Mouse (Mus musculus) embryonic facial prominence, embryonic 15.5 days (tissue): ENCODE measurements around the gene Anapc15. TPM values are rescaled to one million over a fixed set of nuclear protein-coding genes. Genes with fewer than 3 reads are reported as not detected.

Source experiments
- ATAC-seq: fragments of 200-750 bp; cut with Nextera tagmentation; 2 replicates; pipeline ENCODE4 v1.8.0; 2017; ENCODE audit warnings: low read depth, moderate TSS enrichment; ENCODE audit not compliant: insufficient number of reproducible peaks, low FRiP score, low TSS enrichment
- H3K27ac ChIP-seq: fragments of 300-500 bp; sonication (generic); replicated peaks from 2 replicates; pipeline ENCODE4 v1.5.1; 2015; ENCODE audit warnings: mild to moderate bottlenecking, inconsistent platforms
- H3K27me3 ChIP-seq: fragments of 300-500 bp; sonication (generic); 2 replicates; pipeline ENCODE4 v1.6.1; 2015; ENCODE audit warnings: inconsistent platforms
- H3K36me3 ChIP-seq: fragments of 300-500 bp; sonication (generic); 2 replicates; pipeline ENCODE4 v1.6.1; 2015; ENCODE audit warnings: mild to moderate bottlenecking, inconsistent platforms
- H3K4me1 ChIP-seq: fragments of 300-500 bp; sonication (generic); 2 replicates; pipeline ENCODE4 v1.6.1; 2015; ENCODE audit warnings: inconsistent platforms
- H3K4me2 ChIP-seq: fragments of 300-500 bp; sonication (generic); replicated peaks from 2 replicates; pipeline ENCODE4 v1.6.1; 2015; ENCODE audit warnings: mild to moderate bottlenecking, inconsistent platforms
- H3K4me3 ChIP-seq: fragments of 300-500 bp; sonication (generic); replicated peaks from 2 replicates; pipeline ENCODE4 v1.5.1; 2015; ENCODE audit warnings: mild to moderate bottlenecking, inconsistent platforms
- H3K9ac ChIP-seq: fragments of 300-500 bp; sonication (generic); 2 replicates; pipeline ENCODE4 v1.6.1; 2015; ENCODE audit warnings: inconsistent platforms
- H3K9me3 ChIP-seq: fragments of 300-500 bp; sonication (generic); replicated peaks from 2 replicates; pipeline ENCODE4 v1.6.1; 2016; ENCODE audit warnings: inconsistent platforms
- WGBS: fragments of 180-500 bp; shearing (Covaris S2); methylation state at CpG from one replicate; pipeline ENCODE4 v1.1.7; 2015; 5-methylcytosine and 5-hydroxymethylcytosine counted together
- polyA plus RNA-seq: library from polyadenylated mRNA; unstranded; fragments of >200 nt; fragmentation: Nextera tagmentation; extraction: Ambion mirVana; gene quantifications from 2 replicates; pipeline ENCODE4 v1.2.1, GENCODE M21; 2015

The Anapc15 gene
- polyA plus RNA-seq, 1 experiment from 2014 or later, result 56.6 TPM

DNA sequence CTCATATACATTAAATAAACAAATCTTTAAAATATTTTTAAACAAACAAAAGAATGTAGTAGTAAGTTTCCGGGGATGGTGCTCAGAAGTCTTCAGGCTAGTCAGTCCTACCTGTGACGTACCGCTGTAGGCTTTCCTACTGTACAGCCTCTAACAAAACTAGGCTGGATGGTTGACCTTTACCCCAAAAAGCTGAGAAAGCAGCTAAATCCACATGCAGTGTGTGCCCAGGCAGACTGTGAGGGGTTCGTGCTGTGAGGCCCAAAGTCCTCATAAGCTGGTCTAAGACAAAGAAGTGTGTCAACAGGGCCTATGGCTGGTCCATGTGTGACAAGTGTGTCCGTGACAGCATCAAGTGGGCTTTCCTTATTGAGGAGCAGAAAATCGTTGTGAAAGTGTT lies 10.7 kb upstream of the Anapc15 start:
- Histone ChIP-seq H3K9me3 (no peaks in the 10 kb centered on the region), H3K4me1 (no peaks in the 10 kb centered on the region), H3K27ac (no peak overlapping the region), H3K27me3 (no peaks in the 10 kb centered on the region), H3K36me3 (no peaks in the 10 kb centered on the region), H3K4me2 (no peak overlapping the region), H3K9ac (no peak overlapping the region), H3K4me3 (no peak overlapping the region)
- 88% methylated on average over 6 of the region's 6 CpGs for WGBS
- no peak for ATAC-seq

DNA sequence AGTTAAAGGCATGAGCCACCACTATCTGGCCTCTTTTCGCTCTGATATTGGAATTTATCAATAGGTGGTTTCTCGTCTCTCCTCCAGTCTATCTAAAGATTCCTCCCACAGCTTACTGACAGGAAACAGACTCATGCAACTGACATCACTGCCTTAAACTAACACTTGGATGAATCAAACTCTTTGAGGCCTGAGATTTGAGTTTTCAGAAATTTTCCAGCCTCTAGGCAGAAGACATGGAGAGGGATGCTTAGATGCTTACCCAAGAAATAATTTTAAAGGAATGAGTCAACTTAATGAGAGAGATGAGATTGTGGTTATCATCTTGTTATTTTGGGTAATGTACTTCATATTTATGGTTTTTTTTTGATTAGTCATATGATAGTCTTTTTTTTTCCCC lies 9.7 kb upstream of the Anapc15 start:
- no peak overlapping the region for H3K4me2 ChIP-seq
- H3K9ac ChIP-seq, result no peak overlapping the region
- no peaks in the 10 kb centered on the region for H3K9me3 ChIP-seq
- ATAC-seq, result no peak
- H3K27me3 ChIP-seq, result no peaks in the 10 kb centered on the region
- no peaks in the 10 kb centered on the region for H3K36me3 ChIP-seq
- H3K4me1 ChIP-seq, result no peaks in the 10 kb centered on the region
- WGBS, result 76% methylated on average over 2 of the region's 2 CpGs
- H3K4me3 ChIP-seq, result no peak overlapping the region
- H3K27ac ChIP-seq, result no peak overlapping the region

DNA sequence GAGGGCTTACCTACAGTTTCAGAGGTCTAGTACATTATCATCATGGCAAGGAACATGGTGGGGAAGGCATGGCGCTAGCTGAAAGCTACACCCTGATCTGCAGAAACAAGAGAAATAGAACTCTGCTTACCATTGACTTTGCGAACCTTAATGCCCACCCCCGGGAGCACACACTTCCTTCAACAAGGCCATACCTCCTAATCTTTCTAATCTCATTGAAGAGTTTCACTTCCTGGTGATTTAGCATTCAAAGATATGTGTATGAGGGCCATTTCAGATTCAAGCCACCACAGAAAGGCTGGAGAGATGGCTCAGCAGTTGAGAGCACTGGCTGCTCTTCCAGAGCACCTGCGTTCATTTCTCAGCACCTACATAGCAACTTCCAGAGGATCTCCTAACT lies 6.4 kb upstream of the Anapc15 start, which contains the start of gene Folr2:
TSS of gene Folr2 (minus strand) at position 101 of the 400 bp plus-strand sequence.
- 87% methylated on average over 4 of the region's 4 CpGs for WGBS
- no peak within 1 kb of the TSS for H3K4me3 ChIP-seq
- H3K4me2 ChIP-seq, result no peak within 1 kb of the TSS
- no peaks in the 10 kb centered on the region for H3K27me3 ChIP-seq
- H3K9me3 ChIP-seq, result no peaks in the 10 kb centered on the region
- no peak for ATAC-seq
- no peak within 1 kb of the TSS for H3K27ac ChIP-seq
- no peaks in the 10 kb centered on the region for H3K36me3 ChIP-seq
- H3K4me1 ChIP-seq, result no peaks in the 10 kb centered on the region
- no peak within 1 kb of the TSS for H3K9ac ChIP-seq

DNA sequence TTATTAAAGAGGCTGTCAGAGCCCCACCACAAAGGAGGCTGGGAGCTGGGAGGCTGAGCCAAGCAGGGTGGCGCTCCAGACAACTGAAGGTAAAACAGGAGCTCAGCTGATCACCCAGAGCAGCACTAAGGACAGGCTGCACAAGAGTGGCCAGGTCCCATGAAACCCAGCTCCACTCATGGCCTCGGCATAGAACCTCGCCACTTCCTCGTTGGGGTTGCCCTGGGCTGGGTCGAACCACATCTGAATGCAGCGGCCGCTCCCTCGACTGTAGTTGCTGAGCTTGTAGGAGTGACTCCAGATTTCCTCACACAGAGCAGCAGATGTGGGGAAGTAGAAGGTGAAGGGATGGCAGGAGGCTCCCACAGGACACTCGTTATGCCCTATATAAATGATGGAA lies 5.2 kb upstream of the Anapc15 start:
- ATAC-seq, result no peak
- WGBS, result 70% methylated on average over 9 of the region's 9 CpGs
- Histone ChIP-seq H3K4me3 (no peak overlapping the region), H3K4me2 (no peak overlapping the region), H3K36me3 (no peaks in the 10 kb centered on the region), H3K27ac (no peak overlapping the region), H3K9ac (no peak overlapping the region), H3K4me1 (no peaks in the 10 kb centered on the region), H3K27me3 (no peaks in the 10 kb centered on the region), H3K9me3 (no peaks in the 10 kb centered on the region)

DNA sequence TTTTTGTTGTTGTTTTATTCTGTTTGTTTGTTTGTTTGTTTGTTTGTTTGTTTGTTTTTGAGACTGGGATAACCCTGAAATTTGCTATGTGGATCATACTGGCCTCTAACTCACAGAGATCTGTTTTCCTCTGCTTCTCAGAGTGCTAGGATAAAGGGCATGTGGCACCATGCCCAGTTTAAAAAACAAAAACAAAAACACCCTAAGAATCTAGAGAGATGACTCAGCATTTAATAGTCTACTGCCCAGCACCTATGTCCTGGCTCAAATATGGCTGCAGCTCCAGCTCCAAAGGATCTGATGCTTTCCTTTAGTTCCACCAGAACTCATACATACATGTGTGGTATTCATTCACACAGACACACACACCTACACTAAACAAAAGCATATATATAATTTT lies 2.5 kb upstream of the Anapc15 start:
- H3K36me3 ChIP-seq, result no peaks in the 10 kb centered on the region
- H3K9me3 ChIP-seq, result no peaks in the 10 kb centered on the region
- no peak for ATAC-seq
- H3K4me2 ChIP-seq, result no peak overlapping the region
- H3K27ac ChIP-seq, result no peak overlapping the region
- no peak overlapping the region for H3K4me3 ChIP-seq
- no peak overlapping the region for H3K9ac ChIP-seq
- H3K4me1 ChIP-seq, result no peaks in the 10 kb centered on the region
- no peaks in the 10 kb centered on the region for H3K27me3 ChIP-seq

DNA sequence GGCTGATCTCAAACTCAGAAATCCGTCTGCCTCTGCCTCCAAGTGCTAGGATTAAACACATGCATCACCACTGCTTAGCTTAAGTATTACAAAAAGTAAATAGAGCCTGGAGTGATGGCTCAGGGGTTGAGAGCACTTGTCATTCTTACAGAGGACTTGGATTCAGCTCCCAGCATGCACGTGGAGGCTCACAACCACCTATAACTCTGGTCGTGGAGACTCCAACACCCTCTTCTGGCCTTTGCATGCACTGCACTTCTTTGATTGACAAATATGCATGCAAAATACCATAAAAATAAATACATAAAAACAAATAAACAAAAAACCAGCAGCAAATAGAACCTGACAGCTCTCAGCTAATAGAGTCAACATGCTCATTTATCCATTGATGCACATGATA lies 1.2 kb upstream of the Anapc15 start:
- Histone ChIP-seq H3K9ac (no peak overlapping the region), H3K9me3 (no peaks in the 10 kb centered on the region), H3K4me3 (no peak overlapping the region), H3K4me1 (no peaks in the 10 kb centered on the region), H3K4me2 (no peak overlapping the region), H3K36me3 (no peaks in the 10 kb centered on the region), H3K27ac (no peak overlapping the region), H3K27me3 (no peaks in the 10 kb centered on the region)
- no peak for ATAC-seq
- 65% methylated on average over 3 of the region's 3 CpGs for WGBS

DNA sequence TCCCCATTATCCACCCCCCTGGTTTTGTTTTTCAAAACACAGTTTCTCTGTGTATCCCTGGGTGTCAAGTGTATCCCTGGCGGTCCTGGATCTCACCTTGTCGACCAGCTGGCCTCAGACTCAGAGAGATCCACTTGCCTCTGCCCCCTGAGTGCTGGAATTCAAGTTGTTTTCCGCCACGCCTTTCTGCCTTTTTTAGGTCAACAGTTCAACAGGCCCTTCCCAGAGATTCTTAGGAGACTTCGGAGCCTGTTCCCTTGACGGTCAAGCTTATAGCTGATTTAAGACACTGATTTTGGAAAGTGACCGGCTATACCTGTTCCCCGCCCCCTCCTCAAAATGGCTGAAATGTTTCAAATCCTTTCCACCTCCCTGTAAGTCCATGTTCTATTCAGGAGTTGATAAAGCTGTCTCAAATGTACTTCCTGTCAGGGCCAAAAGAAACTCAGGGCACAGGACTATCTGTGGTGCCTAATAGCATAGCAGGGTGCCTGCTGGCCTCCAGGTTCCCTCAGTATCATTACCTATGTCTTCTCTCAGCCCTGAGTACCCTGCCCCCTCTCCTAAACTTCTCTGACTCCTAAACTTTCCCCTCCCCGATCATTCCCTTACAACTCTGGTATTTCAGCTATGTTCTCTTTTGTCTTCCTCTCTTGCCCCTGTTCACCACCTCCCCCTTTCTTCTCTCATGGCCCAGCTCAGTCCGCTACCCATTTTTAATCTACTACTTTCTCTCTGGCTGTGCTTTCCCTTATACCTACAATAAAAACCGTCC lies 3.2 kb downstream of the Anapc15 start:
- Histone ChIP-seq H3K9me3 (no peaks in the 10 kb centered on the region), H3K9ac (no peak overlapping the region), H3K4me3 (no peak overlapping the region), H3K4me1 (no peaks in the 10 kb centered on the region), H3K4me2 (no peak overlapping the region), H3K27me3 (no peaks in the 10 kb centered on the region), H3K27ac (no peak overlapping the region), H3K36me3 (no peaks in the 10 kb centered on the region)
- 79% methylated on average over 11 of the region's 11 CpGs for WGBS
- ATAC-seq, result no peak

DNA sequence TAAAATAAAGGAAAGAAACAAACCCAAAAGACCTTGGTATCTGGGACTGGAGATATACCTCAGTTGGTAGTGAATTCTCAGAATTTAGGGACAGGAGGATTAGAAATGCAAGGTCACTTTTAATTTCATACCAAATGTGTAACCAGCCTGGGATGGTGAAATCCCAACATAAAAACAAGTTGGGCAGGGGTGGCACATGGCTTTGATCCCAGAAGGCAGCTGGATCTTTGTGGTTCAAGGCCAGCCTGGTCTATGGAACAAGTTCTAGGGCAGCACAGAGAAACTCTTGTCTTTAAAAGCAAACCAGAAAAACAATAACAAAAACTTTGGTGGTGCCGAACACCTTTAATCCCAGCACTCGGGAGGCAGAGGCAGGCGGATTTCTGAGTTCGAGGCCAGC lies 4.0 kb downstream of the Anapc15 start:
- no peaks in the 10 kb centered on the region for H3K27me3 ChIP-seq
- WGBS, result 95% methylated on average over 4 of the region's 4 CpGs
- ATAC-seq, result no peak
- no peaks in the 10 kb centered on the region for H3K4me1 ChIP-seq
- H3K27ac ChIP-seq, result no peak overlapping the region
- no peak overlapping the region for H3K4me3 ChIP-seq
- no peaks in the 10 kb centered on the region for H3K9me3 ChIP-seq
- no peak overlapping the region for H3K4me2 ChIP-seq
- no peaks in the 10 kb centered on the region for H3K36me3 ChIP-seq
- no peak overlapping the region for H3K9ac ChIP-seq

DNA sequence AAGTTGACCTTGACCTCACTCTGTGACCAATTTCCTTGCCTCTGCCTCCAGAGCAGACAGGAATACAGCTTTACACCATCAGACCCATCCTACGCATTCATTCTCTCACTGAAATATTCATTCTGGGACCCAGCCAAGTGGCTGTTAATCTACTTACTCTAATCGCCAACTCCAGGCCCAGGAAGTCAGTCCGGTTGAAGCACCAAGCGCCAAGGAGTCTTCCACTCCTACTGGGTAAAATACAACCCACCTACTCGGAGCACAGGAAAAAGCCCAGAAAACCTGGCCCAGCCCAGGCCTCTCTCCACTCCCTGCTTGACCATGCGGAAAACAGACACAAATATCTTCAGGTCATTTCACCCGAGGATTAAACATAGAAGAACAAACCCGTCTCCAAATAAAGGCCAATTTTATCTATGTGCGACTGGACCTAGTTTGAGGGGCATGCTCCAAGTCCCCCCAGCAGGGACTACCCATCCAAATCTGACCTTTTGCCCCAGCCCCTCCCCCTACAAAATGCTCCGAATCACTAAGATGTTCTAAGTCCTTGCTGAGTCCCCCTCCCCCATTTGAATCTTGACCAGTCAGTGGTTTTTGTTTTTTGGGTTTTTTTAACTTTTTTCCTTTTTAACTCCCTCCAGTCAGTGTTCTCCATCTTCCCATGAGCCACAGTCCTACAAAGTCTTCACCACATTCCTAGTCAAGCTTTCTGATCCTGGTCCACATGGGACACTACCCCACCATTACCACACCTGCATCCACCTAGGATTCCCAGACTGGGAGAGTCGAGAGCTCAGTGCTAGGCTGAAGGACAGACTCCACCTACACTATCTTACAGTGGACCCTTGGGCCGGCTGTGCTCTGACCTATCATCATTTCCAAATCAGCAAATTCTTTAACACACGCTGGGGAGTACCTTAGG lies 5.0 kb downstream of the Anapc15 start:
- Histone ChIP-seq H3K4me2 (no peak overlapping the region), H3K27ac (no peak overlapping the region), H3K9ac (no peak overlapping the region), H3K4me1 (no peaks in the 10 kb centered on the region), H3K27me3 (no peaks in the 10 kb centered on the region), H3K9me3 (no peaks in the 10 kb centered on the region), H3K4me3 (no peak overlapping the region), H3K36me3 (no peaks in the 10 kb centered on the region)
- 64% methylated on average over 13 of the region's 13 CpGs for WGBS
- no peak for ATAC-seq

DNA sequence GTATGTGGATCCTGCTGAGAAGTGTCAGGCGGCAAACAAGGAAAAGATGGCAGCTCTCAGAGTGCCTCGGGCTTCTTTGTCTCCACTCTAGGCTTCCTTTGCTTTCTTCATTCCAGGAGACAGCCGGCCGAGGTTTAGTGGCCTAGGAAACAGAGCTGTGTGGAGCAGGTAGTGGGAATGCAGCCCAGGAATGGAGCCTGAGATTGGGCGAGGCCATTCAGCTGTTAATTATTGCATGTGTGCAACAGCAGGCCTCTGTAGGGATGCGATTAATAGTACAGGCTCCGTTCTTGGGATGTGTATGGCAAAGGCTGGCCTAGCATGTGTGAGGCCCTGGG lies 5.6 kb downstream of the Anapc15 start:
- no peaks in the 10 kb centered on the region for H3K4me1 ChIP-seq
- WGBS, result 54% methylated on average over 7 of the region's 7 CpGs
- ATAC-seq, result no peak
- H3K9ac ChIP-seq, result no peak overlapping the region
- no peaks in the 10 kb centered on the region for H3K27me3 ChIP-seq
- no peaks in the 10 kb centered on the region for H3K9me3 ChIP-seq
- H3K4me2 ChIP-seq, result no peak overlapping the region
- H3K36me3 ChIP-seq, result no peaks in the 10 kb centered on the region
- no peak overlapping the region for H3K4me3 ChIP-seq
- no peak overlapping the region for H3K27ac ChIP-seq

DNA sequence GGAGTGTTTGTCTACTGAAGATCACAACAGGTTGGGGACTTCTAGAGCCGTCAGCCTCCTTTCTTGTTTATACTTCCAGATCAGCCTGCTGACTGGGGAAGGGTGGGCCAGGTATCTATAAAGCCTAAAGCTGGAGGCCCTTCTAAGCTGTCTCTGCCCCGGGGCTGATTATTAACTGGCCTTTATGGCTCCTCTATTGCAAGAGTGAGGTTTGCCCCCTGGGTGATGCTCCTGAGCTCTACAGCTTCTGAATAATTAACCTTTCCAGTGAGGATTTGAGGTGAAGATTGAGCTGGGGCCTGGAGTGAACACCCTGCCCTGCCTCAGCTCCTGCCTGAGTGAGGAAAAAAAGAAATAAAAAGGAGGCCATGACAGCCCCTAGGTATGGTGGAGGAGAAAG lies 7.1 kb downstream of the Anapc15 start, which contains the start of gene Folr1:
TSS of gene Folr1 (minus strand) at position 160 of the 400 bp plus-strand sequence.
- no peak within 1 kb of the TSS for H3K27ac ChIP-seq
- no peaks in the 10 kb centered on the region for H3K4me1 ChIP-seq
- H3K4me3 ChIP-seq, result no peak within 1 kb of the TSS
- 81% methylated on average over 2 of the region's 2 CpGs for WGBS
- no peaks in the 10 kb centered on the region for H3K9me3 ChIP-seq
- H3K27me3 ChIP-seq, result no peaks in the 10 kb centered on the region
- H3K4me2 ChIP-seq, result no peak within 1 kb of the TSS
- no peak within 1 kb of the TSS for H3K9ac ChIP-seq
- no peaks in the 10 kb centered on the region for H3K36me3 ChIP-seq
- no peak for ATAC-seq
